Mouse (Mus musculus): ENCODE measurements around the gene Lrmda.
A peak's percentile ranks its signal among the peaks of the same experiment; 100 is the strongest.
"Not testable (repeated sequence)": the region's sequence is repeated elsewhere in the genome, so short reads cannot be mapped to it uniquely, and the experiment has no call there.

Gene Lrmda

GRCm38 (mm10) chr14:22745263-22745881 lies 725.9 kb downstream of the Lrmda start:
- no peak for DNase-seq

DNA sequence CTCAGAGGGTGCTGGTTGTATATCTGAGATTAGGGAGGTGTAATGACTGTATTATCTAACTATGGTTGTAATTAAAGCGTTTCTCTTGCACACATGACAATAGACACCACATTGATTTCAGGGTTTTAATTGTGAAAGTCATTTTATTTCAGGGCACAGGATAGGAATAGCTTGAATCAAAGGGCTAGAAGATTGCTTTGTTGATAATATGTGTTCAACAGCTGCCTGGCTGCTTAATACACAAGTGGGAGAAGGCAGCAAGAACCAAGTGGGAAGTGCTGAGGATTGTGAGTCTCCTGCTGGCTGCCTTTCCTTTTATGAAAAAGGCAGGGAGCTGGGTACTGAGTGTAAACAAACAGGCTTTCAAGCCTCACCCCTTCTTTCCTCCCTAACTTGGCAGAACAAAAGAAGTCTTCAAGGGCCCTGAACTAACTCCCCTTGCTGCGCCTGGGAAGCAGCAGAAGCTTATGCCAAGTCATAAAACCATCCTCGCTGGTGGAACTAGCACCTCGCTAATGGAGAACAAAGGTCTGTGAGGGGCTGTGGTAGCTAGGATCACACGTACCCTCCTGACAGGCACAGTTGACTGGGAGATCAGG lies 726.5 kb downstream of the Lrmda start:
- no peak for DNase-seq

- no peak for DNase-seq
Observed at GRCm38 (mm10) chr14:22747816-22748215, 728.3 kb downstream of the Lrmda start.

DNA sequence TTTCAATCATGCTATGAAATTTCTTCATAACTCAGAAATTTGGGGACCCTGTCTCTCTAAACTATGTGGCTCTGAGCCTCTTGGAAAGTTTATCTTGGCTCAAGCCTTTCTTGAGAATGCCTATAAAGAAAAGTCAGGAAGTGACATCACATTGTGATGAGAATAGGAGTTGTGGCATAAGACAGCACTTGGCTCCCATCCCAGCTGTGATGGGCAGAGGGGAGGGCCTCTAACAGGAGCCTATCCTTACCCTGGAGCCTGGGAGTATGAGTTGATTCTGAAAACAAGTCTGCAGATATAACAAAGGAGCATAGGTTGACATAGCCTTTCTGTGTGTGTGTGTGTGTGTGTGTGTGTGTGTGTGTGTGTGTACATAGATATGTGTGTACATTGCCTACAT lies 730.9 kb downstream of the Lrmda start:
- DNase-seq, result no peak

DNA sequence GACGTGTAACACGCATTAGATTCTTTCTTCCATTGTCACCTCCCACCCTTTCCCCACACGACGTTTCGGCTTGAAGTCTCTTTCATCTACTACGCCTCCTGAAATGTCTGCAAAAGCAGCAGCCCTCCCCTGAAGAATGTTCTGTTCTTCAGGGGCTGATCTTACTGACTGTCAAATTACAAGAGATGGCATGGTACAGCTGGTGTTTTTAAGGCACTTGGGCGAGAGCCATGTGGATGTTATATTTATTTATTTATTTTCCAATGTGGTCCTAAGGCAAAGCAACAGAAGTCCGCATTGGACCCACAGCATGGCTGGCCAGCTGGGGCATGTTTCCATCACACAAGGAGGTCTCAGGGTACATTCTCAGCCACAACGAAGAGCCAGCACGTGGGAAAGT lies 731.8 kb downstream of the Lrmda start:
- no peak for DNase-seq

DNA sequence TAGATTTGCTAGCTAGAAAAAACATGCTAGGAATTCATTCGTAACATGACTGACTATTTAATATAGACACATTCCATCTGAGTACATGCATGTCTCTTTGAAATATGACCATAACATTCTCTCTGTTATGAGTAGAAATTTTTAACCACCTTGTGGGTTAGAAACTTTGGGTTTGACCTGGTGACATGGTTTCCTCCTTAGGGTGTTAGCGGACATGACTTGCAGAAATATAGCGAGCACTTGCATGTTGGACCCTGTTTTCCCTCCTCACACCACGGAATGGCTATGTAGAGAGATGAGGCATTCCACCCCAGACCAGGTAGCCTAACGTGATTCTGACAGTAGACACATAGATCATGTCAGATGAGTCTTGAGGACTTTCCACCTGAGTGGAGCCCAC lies 735.1 kb downstream of the Lrmda start:
- no peak for DNase-seq

DNA sequence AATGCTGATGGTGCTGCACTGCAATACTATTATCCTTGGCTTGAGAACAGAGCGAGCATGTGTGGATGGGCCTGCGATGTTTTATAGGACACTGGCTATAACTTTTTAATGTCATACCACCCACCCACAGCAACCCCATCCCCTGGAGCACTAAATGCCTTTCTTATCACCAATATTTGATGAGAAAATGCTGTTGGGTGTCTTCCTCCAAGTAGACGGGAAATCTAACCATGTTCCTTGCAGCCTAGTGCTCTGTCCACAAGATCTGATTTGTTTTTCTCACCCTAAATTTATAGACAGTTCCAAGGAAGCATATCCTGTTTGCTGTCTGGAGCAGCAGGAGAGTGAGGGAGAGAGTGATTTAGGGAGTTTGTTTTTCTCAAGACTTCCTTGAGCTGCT lies 738.0 kb downstream of the Lrmda start:
- no peak for DNase-seq

DNA sequence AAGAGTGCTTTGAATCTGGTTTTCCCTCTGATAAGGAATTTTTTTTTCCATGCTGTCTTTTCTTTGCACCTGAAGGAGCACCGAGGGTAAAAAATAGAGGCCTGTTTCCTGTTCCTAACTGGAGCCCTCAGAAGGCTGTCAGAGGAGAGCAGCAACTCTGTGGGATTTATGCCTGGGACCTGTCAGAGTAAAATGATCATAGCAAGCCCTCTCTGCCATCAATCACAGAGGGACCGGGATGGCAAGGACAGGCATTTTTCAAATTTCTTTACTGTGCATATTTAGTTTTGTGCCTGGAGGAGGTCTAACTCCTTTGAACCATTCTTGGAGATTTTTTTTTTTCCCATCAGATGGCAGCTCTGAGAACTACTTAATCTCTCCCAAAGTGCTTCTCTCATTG lies 739.7 kb downstream of the Lrmda start:
- DNase-seq, result no peak

DNA sequence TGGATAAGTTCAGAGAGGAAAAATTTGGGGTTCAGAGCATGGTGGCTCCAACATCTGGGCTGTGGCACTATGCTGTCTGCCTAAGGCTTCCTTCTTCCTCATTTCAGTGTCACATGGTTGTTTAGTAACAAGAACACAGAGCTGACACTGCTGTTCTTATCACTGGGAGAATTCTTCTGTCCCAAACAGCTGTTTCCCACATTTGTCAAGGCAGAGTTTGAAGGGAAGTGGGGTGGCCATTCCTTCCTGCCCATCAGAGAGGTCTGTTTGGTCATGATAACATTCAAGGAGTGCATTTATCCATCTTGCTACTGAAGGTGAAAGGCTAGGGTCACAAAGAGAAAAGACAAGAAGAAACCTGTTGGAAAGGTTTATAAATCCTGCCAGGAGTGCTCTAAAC lies 740.2 kb downstream of the Lrmda start:
- DNase-seq, result no peak

DNA sequence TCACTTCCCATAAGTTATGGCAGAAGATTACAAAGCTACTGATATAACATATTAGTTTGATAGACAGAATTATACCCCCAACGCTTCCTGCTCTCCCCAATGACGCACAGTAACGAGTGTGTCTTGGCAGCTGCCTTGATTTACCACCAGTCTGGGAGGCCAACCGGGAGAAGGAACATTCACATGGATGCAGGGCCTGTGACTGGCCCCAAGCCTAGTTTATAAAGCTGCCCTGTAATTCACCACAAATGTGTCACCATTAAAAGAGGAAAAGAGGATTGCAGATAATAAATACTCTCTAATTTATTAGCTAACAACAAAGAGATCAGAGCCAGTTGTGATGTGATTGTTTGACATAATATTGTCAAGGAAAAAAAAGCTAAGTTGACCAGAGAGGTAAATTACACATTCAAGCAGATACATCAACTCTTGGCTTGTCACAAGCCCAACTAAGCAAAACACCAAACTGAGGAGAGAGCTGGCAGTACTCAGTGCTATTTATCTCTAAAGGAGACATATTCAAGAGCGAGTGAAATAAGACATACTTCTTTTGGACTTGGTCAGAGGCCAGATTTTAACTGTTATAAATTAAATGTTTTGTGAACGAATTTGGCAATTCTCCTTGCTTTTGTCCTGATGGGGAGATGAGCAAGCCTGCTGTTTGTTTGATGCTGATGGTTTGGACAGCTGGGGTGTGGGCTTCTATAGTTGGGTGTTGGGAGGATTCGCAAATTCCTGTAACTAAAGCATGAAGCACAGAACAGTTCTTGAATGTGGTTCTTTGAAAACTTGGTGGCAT lies 740.9 kb downstream of the Lrmda start:
- peak; percentile 21 for DNase-seq

- no peak for DNase-seq
Observed at GRCm38 (mm10) chr14:22781709-22782108, 762.2 kb downstream of the Lrmda start.

DNA sequence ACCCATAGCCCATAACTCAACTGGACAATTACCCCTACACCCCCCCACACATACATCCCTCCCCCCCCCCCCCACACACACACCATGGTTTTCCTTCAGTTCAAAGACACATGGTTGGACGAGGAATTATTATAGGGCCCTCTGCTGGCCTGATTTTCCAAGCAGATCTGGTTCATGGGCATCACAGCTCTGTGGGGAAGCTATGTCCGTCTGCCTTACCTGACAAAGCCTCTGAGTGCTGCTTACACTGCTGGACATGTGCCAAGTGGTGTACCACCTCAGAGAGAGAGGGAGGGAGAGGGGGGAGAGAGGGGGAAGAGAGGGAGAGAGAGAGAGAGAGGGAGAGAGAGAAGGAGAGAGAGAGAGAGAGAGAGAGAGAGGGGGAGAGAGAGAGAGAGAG lies 762.9 kb downstream of the Lrmda start:
- DNase-seq, result no peak

DNA sequence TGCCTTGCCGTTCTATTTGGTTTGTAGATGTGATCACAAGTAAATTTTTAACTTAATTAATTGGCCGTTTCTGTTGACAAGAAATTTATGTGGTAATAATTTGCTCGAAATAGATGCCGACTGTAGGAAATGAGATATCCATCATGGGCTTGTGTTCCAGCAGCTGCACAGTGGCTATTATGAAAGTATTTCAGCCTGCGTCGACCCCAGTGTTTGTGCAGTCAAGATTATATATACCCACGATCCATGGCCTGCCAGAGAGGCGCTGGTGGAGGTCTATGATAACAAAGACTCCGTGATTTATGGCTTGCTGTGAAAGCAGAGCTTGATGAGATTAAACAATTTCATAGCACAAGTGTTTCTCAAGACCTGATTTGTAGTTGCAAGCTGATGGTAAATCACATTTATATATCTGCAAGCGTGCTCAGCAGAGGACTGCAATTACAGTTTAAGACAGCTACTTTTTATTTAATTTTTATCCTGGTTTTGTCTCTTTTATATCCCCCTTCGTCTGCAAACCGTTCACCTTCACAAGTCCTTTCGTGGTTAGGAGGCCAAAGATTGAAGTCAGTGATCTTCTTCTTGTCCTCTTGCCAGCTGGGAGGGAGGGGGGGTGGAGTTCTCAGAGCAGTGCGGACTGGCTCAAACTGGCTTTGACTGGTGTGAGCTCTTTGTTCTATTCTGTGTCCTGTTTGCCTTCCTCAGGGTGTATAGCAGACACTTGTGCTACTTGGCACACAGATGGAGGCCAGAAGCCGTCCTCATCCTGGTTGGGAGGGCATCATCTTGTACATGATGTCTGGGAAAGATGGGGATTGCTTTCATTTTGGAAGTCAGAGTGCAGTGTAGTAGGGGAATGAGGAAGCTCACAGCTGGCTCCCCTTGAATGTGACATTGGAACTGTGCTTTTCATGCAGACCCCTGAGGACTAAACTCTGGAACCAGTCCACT lies 764.0 kb downstream of the Lrmda start:
- no peak for DNase-seq

DNA sequence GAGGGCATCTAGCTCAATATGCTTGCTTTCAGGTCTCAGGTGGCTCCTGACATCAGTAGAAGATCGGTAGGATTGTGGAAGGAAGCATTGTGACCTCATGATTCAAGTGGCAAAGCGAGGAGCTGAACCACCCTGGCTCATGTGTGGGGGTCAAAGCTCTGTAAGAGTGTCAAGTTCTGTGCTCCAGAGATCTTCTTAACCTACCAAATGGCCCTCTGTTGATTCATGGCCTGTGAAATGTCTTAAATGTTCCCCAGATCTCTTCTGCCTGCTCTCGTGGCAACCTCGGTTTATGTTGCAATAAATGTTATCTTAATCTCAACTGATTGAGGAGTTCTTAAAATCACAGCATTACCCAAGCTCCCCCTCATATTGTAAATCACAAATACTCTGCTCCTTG lies 780.5 kb downstream of the Lrmda start:
- no peak for DNase-seq

DNA sequence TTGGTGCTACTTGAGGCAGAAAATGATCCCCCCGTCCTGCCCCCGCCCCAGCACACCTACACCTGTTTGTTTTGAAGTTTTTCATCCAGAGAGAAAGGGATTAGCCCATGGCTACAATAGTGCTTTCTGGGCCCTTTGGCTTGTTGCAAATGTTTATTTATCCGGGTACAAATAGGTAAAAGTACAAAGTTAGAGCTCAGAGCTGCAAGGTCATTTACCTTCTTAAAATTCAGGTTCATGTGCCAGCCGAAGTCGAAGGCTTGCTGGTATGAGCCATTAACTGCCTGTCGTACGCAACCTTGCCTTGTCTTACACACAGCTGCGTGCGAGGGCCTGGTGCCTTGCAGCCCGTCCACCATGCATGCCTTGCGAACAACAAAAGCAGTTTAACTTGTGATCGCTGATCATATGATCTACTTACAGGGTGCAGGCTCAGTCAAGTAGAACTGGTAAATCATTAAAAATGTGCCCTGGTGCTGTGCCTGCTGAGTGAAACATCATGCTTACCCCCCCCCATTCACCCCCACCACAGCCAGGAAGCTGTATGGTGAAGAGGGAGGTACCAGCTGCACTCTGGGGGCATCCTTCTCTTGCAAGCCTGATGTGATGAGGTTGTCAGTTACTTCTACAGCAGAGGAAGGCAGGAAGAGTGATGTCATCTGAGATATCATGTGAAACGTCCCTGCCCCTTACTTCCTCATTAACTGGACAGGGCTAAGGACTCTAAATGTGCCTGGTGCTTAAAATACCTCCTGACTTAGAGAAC lies 781.5 kb downstream of the Lrmda start:
- DNase-seq, result no peak

DNA sequence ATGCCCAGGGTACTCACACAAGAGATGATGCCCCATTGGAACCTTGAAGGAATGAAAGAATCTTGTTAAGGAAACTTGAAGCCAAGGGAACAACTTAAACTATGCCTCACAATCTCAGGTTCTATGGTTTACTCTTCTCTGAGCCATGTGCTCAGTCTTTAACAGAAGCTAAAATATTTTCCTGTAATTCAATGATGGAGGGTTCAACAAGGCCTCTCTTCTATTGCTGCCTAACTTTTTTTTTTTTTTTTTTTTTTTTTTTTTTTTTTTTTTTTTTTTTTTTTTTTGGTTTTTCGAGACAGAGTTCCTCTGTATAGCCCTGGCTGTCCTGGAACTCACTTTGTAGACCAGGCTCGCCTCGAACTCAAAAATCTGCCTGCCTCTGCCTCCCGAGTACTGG lies 782.2 kb downstream of the Lrmda start:
- not testable (repeated sequence) for DNase-seq

DNA sequence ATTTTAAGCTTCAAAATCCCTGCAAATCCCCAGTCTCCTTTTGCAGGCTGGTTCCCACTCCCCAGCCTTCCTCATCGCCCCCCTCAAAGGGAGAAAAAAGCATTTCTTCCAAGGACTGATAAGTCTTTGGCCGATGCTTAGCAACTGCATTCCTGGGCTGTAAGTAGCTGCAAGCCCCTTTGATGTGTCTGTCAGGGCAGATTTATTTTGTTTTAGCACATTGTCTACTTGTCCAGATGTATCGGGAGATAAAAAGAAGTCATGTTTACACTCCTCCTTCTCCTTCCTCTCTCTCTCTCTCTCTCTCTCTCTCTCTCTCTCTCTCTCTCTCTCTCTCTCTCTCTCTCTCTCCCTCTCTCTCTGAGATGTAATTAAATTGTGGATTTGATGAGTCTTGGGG lies 787.8 kb downstream of the Lrmda start:
- DNase-seq, result no peak

- peak; percentile 59 for DNase-seq
Observed at GRCm38 (mm10) chr14:22807726-22808594, 788.4 kb downstream of the Lrmda start.

GRCm38 (mm10) chr14:22808595-22809166 lies 789.2 kb downstream of the Lrmda start:
- no peak for DNase-seq

DNA sequence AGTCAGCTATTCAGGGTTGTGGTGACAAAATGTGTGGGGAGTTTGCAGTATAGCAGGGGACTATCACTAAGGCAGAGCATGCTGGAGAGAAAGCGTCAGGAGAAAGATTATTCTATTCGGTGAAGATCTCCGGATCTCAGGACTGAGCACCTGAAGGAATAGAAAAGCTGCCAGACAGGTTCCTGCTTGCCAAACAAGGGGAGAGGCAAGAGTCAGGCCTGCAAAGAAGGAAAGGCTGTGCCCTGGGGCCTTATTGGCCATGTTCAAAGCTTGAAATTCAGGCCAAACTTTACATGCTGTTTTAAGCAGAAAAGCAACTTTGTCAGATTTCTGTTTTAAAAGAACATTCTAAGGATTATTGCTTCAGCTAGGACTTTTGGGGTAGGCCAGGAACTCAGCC lies 789.7 kb downstream of the Lrmda start:
- no peak for DNase-seq

DNA sequence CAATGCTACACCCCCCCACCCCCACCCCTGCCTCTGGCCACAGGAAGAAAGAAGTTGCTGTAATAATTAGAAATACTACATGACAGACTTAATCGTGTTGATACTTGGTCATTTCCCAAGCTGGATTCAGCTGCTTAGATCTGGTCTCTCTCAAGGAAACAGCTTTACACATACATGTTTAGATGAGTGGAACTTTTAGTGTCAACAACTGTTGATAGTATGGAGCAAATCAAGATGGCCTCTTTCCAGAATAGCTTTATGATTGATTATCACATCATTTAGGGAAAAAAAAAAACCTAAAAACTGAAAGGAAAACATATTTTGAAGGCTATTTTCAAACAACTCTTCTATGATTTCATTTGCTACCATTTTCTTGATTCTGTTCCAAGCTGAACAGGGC lies 791.0 kb downstream of the Lrmda start:
- DNase-seq, result no peak
